Mouse (Mus musculus) bone marrow, adult 2 months (tissue): ENCODE measurements around the gene Zfp280d.

Source experiments
- CTCF ChIP-seq: fragments of 200-500 bp; IDR thresholded peaks from 2 replicates; pipeline ENCODE4 v1.5.1; 2011; ENCODE audit warnings: low read length, control low read depth; ENCODE audit not compliant: control insufficient read depth, insufficient read depth
- POLR2A ChIP-seq: fragments of 200-500 bp; IDR thresholded peaks from 2 replicates; pipeline ENCODE4 v1.6.1; 2011; ENCODE audit warnings: low read depth, mild to moderate bottlenecking, control low read depth, low read length, borderline replicate concordance; ENCODE audit not compliant: control insufficient read depth

GRCm38 (mm10) chr9:72274677-72275076 lies at the start of gene Zfp280d:
- no peak for TF ChIP-seq CTCF
- TF ChIP-seq POLR2A, result peak; percentile 87; the same call in 1 of the 2 replicates
